Mouse (Mus musculus) kidney, postnatal 10 days (tissue): ENCODE results near the gene Lpar5.
A peak's percentile ranks its signal among the peaks of the same experiment; 100 is the strongest.
"Not testable (repeated sequence)": the region's sequence is repeated elsewhere in the genome, so short reads cannot be mapped to it uniquely, and the experiment has no call there.

Experiments
- DNase-seq: peaks from one replicate; pipeline ENCODE4 v3.0.0; 2021; ENCODE audit warnings: mixed read lengths

Gene Lpar5

DNA sequence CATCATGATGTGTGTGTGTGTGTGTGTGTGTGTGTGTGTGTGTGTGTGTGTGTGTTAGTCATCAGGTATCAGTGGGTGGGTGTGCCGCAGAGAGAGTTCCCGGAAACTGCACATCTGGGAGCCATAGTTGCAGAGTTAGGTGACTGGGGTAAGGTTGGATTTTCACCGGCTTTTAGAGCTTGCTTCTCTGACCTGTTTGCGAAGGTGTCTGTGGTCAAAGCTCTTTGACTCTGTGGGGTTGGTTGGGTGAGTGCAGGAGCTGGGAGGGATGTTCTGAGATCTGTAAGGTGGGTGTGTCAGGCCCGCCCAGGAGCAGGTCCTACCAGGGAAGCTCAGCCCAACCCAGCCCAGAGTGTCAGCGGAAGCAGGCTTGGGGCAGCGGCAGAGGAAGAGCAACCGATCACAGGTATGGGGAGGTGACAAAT is at the start of gene Lpar5:
TSS of gene Lpar5 (plus strand) at position 350 of the 425 bp plus-strand sequence.
- no peak for DNase-seq

GRCm38 (mm10) chr6:125030532-125030931 is 37.2 kb upstream of the Lpar5 start:
- DNase-seq: peak; percentile 60

GRCm38 (mm10) chr6:125031604-125032003 is 36.1 kb upstream of the Lpar5 start:
- DNase-seq: no peak

GRCm38 (mm10) chr6:125038666-125039065 is 29.1 kb upstream of the Lpar5 start:
- no peak for DNase-seq

GRCm38 (mm10) chr6:125039131-125039530 is 28.6 kb upstream of the Lpar5 start:
- DNase-seq: no peak

DNA sequence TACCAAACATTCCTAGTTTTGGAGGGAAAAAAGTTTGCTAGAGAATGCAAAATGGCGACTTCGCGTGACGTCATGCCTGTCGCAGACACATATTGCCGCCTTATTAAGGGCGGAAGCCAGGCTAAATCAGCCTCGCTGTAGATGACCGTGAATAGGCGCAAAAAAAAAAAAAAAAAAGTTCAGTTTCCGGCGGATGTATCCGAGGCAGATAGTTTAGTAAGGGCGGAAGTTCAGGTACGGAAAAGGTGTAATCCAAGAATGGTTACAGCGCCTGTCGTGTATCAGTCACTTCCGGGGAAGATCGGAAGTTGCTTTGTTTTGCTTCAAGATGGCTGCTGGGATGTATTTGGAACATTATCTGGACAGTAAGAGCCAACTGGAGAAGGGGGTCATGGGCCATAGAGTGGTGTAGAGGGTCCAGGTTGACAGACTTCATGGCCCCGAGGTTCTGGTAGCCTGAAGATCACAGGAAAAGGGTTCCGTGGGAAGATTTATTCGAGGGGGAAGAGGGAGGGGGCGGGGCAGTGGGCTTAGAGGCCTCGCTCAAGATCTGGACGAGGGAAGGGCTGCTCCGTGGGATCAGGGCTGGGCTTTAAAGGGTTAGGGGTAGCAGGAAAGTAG is 28.1 kb upstream of the Lpar5 start, which contains the start of gene Ing4:
TSS of gene Ing4 (plus strand) at position 228 of the 621 bp plus-strand sequence.
- DNase-seq: peak; percentile 97

DNA sequence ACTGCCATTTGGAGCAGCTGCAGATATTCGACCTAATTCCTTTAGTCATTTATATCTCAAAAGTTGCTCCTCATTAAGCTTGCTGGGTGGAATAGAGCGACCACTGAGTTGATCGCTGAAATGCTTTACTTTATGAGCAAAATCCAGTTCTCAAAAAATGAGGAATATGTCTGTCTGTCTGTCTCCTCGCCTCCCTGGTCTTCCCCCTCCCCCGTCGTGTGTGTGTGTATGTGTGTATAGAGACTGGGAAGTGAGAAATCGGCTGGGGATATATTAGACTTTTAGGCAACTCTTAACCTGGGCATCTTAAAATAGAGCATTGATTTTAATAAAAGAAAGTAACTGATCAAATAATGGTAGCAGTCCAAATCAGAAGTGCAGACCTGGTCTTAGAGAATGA is 27.5 kb upstream of the Lpar5 start:
- no peak for DNase-seq

DNA sequence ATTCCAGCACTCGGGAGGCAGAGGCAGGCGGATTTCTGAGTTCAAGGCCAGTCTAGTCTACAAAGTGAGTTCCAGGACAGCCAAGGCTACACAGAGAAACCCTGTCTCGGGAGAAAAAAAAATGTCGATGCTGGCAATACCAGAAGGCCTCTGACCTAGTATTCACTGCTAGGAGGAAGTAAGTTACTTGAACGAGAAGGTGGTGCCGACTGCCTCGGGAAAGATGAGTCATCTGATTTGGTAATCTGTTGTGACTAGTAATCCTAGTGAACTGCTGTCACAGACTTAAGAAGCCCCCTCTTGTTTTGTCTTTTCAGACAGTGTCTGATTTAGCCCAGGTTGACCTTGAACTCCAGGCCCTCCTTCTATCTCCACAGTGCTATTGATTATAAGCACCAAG is 26.7 kb upstream of the Lpar5 start:
- no peak for DNase-seq

DNA sequence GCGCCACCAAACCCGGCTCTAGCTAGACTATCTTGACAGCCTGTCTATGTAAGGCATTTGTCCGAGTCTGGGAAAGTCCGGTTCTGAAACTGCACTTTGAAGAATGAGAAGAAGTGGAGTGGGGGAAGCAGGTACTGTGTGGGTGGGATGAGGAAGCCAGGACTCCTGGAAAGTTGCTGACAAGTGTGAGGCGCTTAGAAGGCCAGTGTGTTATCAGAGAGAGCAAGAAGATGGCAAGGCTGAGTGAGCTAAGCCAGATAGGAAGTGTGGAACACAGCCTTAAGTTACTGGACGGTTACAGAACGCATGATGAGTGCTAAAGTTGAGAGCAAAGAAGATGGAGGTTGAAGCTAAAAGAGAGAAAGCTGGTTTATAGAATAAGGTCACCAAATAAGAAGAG is 25.6 kb upstream of the Lpar5 start:
- DNase-seq: no peak

DNA sequence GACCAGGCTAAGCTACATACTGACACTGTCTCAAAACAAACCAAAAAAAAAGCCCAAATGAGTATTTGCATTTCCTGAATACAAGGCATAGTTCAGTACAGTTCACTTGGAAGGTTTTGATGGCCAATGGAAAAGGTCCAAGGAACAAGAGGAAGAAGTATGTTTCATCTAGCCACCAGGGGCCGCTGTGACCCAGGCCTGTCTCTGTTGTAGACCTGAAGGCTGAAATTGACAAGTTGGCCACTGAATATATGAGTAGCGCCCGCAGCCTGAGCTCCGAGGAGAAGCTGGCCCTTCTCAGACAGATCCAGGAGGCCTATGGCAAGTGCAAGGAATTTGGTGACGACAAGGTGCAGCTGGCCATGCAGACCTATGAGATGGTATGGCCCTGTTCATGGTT is 21.0 kb upstream of the Lpar5 start:
- DNase-seq: peak; percentile 92

DNA sequence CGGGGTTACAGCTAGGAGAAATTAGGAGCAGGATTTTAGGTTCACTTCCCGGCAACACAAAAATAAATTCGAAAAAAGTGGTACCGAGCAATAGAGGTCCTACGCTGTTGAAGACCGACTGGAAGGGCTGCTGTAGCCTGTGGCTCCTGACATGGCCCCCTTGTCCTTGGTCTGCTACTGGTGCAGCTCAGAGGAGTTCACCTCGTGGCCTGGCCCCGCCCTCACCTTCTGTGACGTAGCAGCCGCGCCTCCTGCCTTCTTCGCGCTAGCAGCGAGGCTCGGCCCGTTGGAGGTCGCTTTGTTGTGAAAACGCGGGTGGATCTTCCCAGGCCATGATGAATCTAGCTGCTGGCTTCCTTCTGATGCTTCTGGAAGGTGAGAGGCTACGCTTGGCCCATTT is 18.0 kb upstream of the Lpar5 start, which contains the start of gene Acrbp:
TSS of gene Acrbp (plus strand) at position 12 of the 400 bp plus-strand sequence.
- no peak for DNase-seq

- no peak for DNase-seq
These were observed 16.5 kb upstream of the Lpar5 start for GRCm38 (mm10) chr6:125051237-125051636.

DNA sequence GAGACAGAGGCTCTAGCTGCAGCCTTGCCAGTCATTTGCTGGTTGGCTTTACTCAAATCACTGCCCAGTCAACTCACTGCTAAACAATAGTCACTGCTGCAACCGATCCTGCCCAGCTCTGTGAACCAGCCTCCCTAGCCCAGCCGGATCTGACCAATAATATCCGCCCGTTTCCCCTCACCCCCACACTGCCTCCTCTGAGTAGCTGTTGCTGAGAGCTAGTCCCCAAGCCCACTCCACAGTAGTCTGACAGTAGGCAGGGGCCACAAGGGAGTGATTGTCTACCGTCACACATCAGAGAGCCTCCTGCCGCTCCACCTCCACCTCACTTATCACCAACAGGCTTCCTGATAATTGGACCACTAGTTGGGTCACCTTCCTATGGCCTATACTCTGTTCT is 6.2 kb upstream of the Lpar5 start:
- DNase-seq: no peak

- DNase-seq: no peak
These were observed 5.2 kb upstream of the Lpar5 start for GRCm38 (mm10) chr6:125062511-125062910.

DNA sequence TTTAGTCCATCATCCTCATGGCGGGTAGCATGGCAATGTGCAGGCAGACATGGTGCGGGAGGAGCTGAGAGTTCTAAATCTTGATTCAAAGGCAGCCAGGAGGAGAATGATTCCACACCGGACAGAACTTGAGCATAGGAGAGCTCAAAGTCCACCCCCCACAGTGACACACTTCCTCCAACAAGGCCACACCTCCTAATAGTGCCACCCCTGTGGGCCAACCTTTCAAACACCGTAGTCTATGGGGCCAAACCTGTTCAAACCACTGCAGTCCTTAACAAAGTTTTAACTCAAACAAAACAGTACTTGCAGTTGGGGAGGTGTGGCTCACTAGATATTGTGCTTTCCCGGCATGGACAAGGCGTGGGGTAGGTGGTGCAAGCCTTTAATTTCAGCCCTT is 3.8 kb upstream of the Lpar5 start:
- no peak for DNase-seq

- DNase-seq: not testable (repeated sequence)
These were observed 2.5 kb upstream of the Lpar5 start for GRCm38 (mm10) chr6:125065223-125065622.

GRCm38 (mm10) chr6:125071170-125071895 is 3.6 kb downstream of the Lpar5 start:
- no peak for DNase-seq

DNA sequence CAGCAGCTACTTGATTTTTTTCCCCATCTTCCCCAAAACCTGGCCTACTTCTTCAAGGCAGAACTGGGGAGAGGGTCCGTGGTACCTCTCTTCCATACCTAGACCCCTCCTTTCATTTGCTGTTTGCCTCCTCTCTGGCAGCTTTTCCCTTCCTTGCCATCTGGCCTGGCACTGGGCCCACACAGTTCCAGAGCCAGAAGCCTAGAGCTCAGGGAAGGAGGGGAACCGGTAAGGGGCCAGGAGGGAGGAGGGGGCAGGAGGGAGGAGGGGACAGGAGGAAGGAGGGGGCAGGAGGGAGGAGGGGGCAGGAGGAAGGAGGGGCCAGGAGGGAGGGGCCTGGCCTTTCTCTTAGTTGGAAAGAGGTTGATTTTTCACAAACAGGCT is 4.2 kb downstream of the Lpar5 start:
- DNase-seq: peak; percentile 62

DNA sequence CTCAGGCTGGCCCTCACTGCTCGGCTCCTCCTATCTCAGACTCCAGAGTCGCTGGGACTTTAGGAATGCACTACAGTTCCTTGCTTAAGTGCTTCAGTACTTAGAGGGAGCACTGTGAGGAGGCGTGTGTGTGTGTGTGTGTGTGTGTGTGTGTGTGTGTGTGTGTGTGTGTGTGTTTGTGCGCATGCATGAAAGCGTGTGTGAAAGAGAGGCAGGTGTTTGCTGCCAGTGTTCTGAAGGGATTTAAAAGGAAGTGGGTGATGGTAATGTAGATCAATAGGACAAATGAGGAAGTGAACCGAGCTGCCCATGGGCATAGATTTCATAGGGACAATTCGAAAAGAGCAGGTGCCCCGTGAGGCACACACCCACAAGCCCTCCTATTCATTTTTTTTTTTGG is 6.1 kb downstream of the Lpar5 start:
- no peak for DNase-seq

- DNase-seq: no peak
These were observed 13.7 kb downstream of the Lpar5 start for GRCm38 (mm10) chr6:125081394-125081793.

GRCm38 (mm10) chr6:125081797-125082560 is 14.3 kb downstream of the Lpar5 start:
- peak; percentile 96 for DNase-seq

- DNase-seq: no peak
These were observed 15.2 kb downstream of the Lpar5 start for GRCm38 (mm10) chr6:125082801-125083386.

DNA sequence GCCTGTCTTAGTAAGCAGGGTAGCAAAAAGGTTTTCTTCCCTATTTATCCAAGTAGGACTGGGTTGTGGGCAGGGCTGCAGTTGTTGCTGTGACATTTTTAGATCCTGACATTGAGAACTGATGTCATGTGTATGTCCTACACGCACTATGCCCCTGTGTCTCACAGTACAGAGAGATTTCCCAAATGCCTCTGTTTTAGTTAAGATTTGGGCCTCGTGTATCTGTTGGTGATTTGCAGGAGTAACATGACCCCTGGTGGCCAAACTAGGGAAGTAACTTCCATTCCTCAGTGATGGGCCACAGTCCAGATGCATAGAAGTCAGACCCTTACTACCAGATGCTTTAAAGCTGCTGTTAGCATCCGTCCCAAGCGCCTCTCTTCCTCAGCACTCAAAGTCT is 16.7 kb downstream of the Lpar5 start:
- DNase-seq: peak; percentile 77
